Mouse (Mus musculus) forebrain, embryonic 11.5 days (tissue): ENCODE results near the gene Klc2. TPM values are rescaled to one million over a fixed set of nuclear protein-coding genes. Genes with fewer than 3 reads are reported as not detected.
A peak's percentile ranks its signal among the peaks of the same experiment; 100 is the strongest.
"Not testable (repeated sequence)": the region's sequence is repeated elsewhere in the genome, so short reads cannot be mapped to it uniquely, and the experiment has no call there.

ENCODE experiments used
- ATAC-seq: fragments of 200-750 bp; cut with Nextera tagmentation; replicated peaks from 2 replicates; pipeline ENCODE4 v1.8.0; 2017; ENCODE audit warnings: moderate TSS enrichment; ENCODE audit not compliant: low FRiP score
- DNase-seq: peaks from one replicate; pipeline ENCODE4 v3.0.0-alpha.2; 2017; ENCODE audit warnings: low spot score
- H3K27ac ChIP-seq: fragments of 300-500 bp; sonication (generic); 2 replicates; pipeline ENCODE4 v1.5.1; 2014; ENCODE audit warnings: low read depth, low read length
- H3K27me3 ChIP-seq: fragments of 300-500 bp; sonication (generic); 2 replicates; pipeline ENCODE4 v1.6.1; 2014; ENCODE audit warnings: mild to moderate bottlenecking, low read length, mixed read lengths; ENCODE audit not compliant: control insufficient read depth, insufficient read depth
- H3K36me3 ChIP-seq: fragments of 300-500 bp; sonication (generic); 2 replicates; pipeline ENCODE4 v1.6.1; 2014; ENCODE audit warnings: mild to moderate bottlenecking, low read length, moderate library complexity, mixed read lengths; ENCODE audit not compliant: control insufficient read depth, insufficient read depth
- H3K4me1 ChIP-seq: fragments of 300-500 bp; sonication (generic); replicated peaks from 2 replicates; pipeline ENCODE4 v1.6.1; 2014; ENCODE audit warnings: low read length, mixed read lengths; ENCODE audit not compliant: control insufficient read depth, insufficient read depth
- H3K4me2 ChIP-seq: fragments of 300-500 bp; sonication (generic); 2 replicates; pipeline ENCODE4 v1.6.1; 2014; ENCODE audit warnings: low read depth, mild to moderate bottlenecking, low read length, moderate library complexity, mixed read lengths; ENCODE audit not compliant: severe bottlenecking
- H3K4me3 ChIP-seq: fragments of 300-500 bp; sonication (generic); 2 replicates; pipeline ENCODE4 v1.5.1; 2014; ENCODE audit warnings: low read depth, low read length
- H3K9ac ChIP-seq: fragments of 300-500 bp; sonication (generic); 2 replicates; pipeline ENCODE4 v1.6.1; 2014; ENCODE audit warnings: low read length
- H3K9me3 ChIP-seq: fragments of 300-500 bp; sonication (generic); 2 replicates; pipeline ENCODE4 v1.6.1; 2016; ENCODE audit warnings: low read length, mixed read lengths; ENCODE audit not compliant: control insufficient read depth
- WGBS: fragments of 180-500 bp; shearing (Covaris S2); extraction: QIAGEN DNeasy Blood & Tissue Kit; methylation state at CpG from one replicate; pipeline ENCODE4 v1.1.7; 2014; 5-methylcytosine and 5-hydroxymethylcytosine counted together
- polyA plus RNA-seq: library from polyadenylated mRNA; unstranded; fragments of >200 nt; fragmentation: Nextera tagmentation; extraction: Ambion mirVana; gene quantifications from 2 replicates; pipeline ENCODE4 v1.2.1, GENCODE M21; 2014

Klc2 gene
- polyA plus RNA-seq, 1 experiment from 2014 or later, result 35.3 TPM

DNA sequence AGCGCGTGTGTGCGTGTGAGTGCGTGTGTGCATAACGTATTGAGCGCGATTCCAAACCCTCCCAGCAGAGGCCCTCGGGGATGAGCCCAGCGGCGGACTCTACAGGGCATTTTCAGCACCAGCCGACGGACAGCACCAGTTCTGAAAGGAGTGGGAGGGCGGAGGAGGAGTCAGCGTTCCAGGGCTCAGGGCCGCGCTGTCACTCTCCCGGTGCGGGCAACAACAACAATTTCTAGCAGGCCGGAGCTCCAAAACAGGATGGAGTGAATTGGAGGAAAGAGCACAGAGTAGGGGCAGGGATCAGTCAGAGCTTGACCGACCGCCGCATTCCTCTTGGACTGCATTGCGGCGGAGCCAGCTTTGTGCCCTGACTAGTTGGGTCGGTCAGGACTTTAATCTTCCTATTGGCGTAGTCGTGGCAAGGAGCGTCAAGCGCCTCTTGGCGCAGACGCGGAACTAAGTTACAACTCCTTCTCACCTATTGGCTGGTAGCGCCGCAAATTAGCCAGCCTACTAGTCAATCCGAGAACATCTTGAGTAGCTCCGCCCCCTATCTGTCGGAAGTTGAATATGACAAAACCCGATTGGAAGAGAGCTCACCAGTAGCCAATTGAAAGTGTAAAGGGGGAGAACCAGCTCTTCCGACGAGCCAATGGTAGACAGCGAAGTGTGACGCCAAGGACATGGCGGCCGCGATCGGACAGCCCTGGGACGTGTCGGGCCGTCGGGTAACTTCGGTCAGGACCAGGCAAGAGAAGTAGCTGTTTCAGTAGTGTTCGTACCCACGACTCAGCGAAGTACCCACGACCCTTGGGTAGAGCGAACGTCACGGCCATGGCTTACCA is 30.3 kb downstream of the Klc2 start, which contains the start of gene Yif1a:
Gene Yif1a, plus strand, starts transcription at position 655 of the 845 bp plus-strand sequence.
- WGBS, result under 1% methylated on average over 58 of the region's 58 CpGs
- Histone ChIP-seq H3K9me3 (no peaks in the 10 kb centered on the region), H3K27ac (peak within 1 kb of the TSS; percentile 58; the same call in 1 of the 2 replicates), H3K36me3 (no peaks in the 10 kb centered on the region), H3K4me2 (peak within 1 kb of the TSS; percentile 84), H3K4me3 (peak within 1 kb of the TSS; percentile 82), H3K4me1 (peaks cover 20% of the 10 kb centered on the region), H3K9ac (peak within 1 kb of the TSS; percentile 69), H3K27me3 (peaks cover 33% of the 10 kb centered on the region)
- DNase-seq, result peak; percentile 95
- ATAC-seq, result peak; percentile 90

DNA sequence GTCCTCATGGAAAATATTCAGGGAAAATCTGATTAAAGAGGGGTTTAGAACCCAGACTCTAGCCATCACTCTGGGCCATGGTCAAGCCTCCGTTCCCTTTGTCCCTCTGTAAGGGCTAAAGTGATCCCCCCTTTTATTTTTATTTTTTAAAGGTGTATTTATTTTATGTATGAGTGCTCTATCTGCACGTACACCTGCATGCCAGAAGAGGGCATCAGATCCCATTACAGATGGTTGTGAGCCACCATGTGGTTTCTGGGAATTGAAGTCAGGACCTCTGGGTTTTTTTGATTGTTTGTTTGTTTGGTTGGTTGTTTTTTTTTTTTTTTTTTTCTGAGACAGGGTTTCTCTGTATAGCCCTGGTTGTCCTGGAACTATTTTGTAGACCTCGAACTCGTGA is 31.8 kb downstream of the Klc2 start:
- H3K36me3 ChIP-seq, H3K27ac ChIP-seq, H3K9me3 ChIP-seq, DNase-seq, ATAC-seq, H3K4me3 ChIP-seq, H3K4me2 ChIP-seq, H3K9ac ChIP-seq: not testable (repeated sequence)
- WGBS, result 54% methylated on average over 4 of the region's 4 CpGs
- peaks cover 47% of the 10 kb centered on the region for H3K27me3 ChIP-seq
- H3K4me1 ChIP-seq, result peaks cover 18% of the 10 kb centered on the region

DNA sequence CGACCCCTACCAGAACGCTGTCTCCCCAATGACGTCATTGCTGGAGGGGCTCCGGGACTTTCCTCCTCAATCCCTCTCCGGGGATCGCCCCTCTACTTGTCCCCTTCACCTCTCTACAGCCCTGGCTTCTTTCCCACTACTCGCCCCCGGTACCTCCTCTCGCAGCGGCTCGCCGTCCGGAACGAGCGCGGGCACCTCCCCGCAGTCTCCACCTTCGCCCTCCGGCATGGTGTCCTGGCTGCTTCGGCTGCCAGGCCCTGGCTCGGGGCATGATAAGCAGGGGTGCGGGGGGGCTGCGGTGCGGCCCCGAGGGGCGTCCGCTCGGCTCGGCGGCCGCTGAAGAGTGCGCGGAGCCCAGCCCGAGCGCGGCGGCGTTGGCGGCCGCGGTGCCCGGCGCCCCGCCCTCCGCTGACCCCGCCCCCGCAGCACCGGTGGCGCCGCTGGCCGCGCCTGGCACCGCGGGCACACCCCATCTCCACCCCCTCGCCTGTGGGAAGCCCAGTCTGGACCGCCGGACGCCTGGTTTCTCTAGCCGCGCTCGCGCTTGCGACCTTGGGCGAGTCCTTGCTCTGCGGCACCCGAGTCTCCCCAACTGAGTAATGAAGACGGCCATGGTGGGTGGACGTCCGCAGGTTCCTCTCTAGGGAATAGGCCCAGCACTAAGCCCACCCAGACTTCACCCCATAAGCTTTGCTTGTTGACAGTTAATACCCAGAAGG is 33.1 kb downstream of the Klc2 start, which contains the start of gene Tmem151a:
Gene Tmem151a, minus strand, starts transcription at position 387 of the 719 bp plus-strand sequence.
- under 1% methylated on average over 69 of the region's 69 CpGs for WGBS
- ATAC-seq, result no peak
- H3K4me1 ChIP-seq, result peaks cover 18% of the 10 kb centered on the region
- peak within 1 kb of the TSS; percentile 38 for H3K4me3 ChIP-seq
- peak within 1 kb of the TSS; percentile 86 for H3K4me2 ChIP-seq
- H3K9ac ChIP-seq, result peak within 1 kb of the TSS; percentile 29
- DNase-seq, result no peak
- no peaks in the 10 kb centered on the region for H3K9me3 ChIP-seq
- peaks cover 49% of the 10 kb centered on the region for H3K27me3 ChIP-seq
- no peak within 1 kb of the TSS for H3K27ac ChIP-seq
- no peaks in the 10 kb centered on the region for H3K36me3 ChIP-seq

DNA sequence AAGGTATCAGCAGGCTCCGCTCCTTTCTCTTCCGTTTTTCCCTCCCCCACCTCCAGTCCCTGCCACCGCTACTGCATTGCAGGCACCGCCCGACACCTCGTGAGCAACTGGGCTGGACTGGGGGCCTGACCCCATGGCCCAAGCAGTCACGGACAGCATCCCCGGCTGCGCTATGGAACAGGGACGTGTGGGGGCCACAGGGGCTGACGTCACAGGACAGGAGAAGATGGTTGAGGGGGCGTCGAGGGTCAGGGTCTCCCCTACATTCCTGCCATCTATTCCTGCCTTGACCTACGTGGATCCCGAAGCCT is 33.6 kb downstream of the Klc2 start:
- H3K9ac ChIP-seq, result no peak overlapping the region
- H3K9me3 ChIP-seq, result no peaks in the 10 kb centered on the region
- ATAC-seq (no peak), DNase-seq (no peak)
- 4% methylated on average over 15 of the region's 15 CpGs for WGBS
- H3K4me2 ChIP-seq, result peak overlapping the region; percentile 86
- no peaks in the 10 kb centered on the region for H3K36me3 ChIP-seq
- H3K4me1 ChIP-seq, result peaks cover 18% of the 10 kb centered on the region
- H3K4me3 ChIP-seq, result peak overlapping the region; percentile 38
- H3K27ac ChIP-seq, result no peak overlapping the region
- H3K27me3 ChIP-seq, result peaks cover 49% of the 10 kb centered on the region

DNA sequence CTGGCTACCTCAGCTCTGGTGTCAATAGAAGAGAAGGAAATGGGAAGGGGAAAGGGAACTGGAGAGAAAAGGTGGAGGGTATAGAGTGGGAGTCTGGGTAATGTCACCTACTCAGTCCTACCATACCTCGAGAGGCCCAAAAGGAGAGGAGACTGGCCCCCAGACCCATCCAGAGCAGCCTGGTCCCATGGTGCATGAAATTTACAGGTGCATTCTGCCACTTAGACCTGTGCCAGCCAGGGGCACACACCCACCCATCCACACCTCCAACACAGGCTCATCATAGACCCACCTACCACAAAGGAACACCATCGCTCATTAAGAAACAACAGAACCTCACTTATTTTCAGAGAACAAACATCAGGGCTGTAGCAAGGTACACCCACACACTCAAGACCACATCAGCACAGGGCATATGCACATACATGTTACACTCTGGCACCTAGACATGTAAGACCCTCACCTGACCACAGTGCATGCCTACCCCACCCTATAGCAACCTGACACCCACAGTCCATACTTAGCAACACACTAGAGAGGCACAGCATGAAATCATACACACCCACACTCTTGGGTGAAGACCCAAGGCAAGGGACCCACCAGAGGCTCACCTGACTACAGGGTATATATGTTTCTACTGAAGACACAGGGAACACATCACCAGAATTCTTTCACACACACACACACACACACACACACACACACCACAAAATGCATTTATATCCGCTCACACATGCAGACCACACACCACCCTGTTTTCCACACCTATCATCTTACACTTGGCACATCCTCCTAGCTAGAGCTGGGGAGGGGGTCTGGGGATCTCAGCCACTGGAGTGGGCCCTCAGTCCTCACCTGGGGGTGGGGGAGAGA is 34.2 kb downstream of the Klc2 start:
- Histone ChIP-seq H3K4me1 (peaks cover 16% of the 10 kb centered on the region), H3K27me3 (peaks cover 49% of the 10 kb centered on the region), H3K4me2 (no peak overlapping the region), H3K4me3 (no peak overlapping the region), H3K9ac (no peak overlapping the region), H3K36me3 (no peaks in the 10 kb centered on the region), H3K9me3 (no peaks in the 10 kb centered on the region), H3K27ac (no peak overlapping the region)
- DNase-seq (no peak), ATAC-seq (no peak)
- 73% methylated on average over 3 of the region's 3 CpGs for WGBS

DNA sequence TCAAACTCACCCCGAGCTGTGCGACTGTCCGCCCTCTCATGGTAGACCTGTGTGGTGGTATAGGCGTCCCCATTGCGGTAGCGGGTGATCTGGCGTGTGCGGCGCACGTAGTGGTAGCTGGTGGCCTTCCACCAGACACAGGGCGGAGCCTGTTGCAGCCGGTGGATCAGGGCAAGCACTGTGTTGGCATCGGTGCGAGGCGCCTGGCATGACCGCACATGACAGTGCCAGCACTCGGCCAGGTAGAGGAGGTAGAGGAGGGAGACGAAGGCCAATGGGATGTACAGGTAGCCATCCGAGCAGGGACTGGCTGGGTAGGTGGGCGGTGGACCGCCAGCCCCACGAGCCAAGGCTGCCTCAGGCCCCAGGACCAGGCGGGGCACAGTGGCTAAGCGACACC is 35.8 kb downstream of the Klc2 start:
- Histone ChIP-seq H3K27ac (no peak overlapping the region), H3K9me3 (no peaks in the 10 kb centered on the region), H3K4me1 (peaks cover 11% of the 10 kb centered on the region), H3K9ac (no peak overlapping the region), H3K27me3 (peaks cover 49% of the 10 kb centered on the region), H3K36me3 (no peaks in the 10 kb centered on the region), H3K4me2 (no peak overlapping the region), H3K4me3 (no peak overlapping the region)
- ATAC-seq, result no peak
- WGBS, result 72% methylated on average over 24 of the region's 24 CpGs
- DNase-seq, result no peak

DNA sequence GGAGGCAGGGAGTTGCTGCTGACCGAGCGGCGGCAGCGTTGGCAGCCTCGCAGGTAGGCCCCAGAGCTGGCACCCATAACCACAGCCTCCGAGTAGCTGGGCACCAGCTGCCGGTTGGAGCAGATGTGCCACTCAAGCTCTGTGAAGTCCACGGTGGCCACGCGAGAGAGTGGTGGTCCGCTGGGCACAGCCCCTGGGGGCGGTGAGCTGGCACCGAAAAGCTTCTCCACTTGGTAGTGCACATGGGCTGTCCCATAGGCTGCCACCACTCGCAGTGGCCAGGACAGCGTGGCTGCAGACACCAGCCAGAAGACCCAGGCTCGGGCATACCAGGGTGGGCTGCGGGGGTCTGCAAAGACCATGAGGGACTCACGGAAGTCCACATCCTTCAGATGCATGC is 36.4 kb downstream of the Klc2 start:
- H3K4me2 ChIP-seq, result no peak overlapping the region
- peaks cover 49% of the 10 kb centered on the region for H3K27me3 ChIP-seq
- H3K4me3 ChIP-seq, result no peak overlapping the region
- no peak overlapping the region for H3K9ac ChIP-seq
- ATAC-seq (no peak), DNase-seq (no peak)
- peaks cover 7% of the 10 kb centered on the region; the same call in 1 of the 2 replicates for H3K4me1 ChIP-seq
- H3K9me3 ChIP-seq, result no peaks in the 10 kb centered on the region
- H3K36me3 ChIP-seq, result no peaks in the 10 kb centered on the region
- H3K27ac ChIP-seq, result no peak overlapping the region
- WGBS, result 71% methylated on average over 18 of the region's 18 CpGs

DNA sequence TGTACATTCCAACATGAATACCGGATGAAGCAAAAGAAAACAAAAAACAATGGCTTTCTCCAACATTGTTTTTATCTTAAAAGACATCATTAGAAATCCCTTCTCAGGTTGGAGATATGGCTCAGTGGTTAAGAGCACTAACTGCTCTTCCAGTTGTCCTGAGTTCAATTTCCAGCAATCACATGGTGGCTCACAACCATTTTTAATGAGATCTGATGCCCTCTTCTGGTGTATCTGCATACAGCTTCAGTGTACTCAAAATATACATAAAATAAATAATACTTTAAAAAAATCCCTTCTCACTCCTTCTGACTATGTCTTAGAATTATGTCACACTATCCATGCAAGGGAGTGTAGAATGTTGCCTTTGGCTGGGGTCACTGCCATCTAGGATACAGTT is 39.1 kb downstream of the Klc2 start:
- Histone ChIP-seq H3K27ac (no peak overlapping the region), H3K27me3 (peaks cover 28% of the 10 kb centered on the region), H3K9me3 (no peaks in the 10 kb centered on the region), H3K9ac (no peak overlapping the region), H3K36me3 (no peaks in the 10 kb centered on the region), H3K4me1 (no peaks in the 10 kb centered on the region), H3K4me3 (no peak overlapping the region), H3K4me2 (no peak overlapping the region)
- WGBS, result 95% methylated on average over 1 of the region's 1 CpGs
- ATAC-seq (no peak), DNase-seq (no peak)
